Mouse (Mus musculus) C2C12 (cell line): ENCODE measurements around the gene Sost. TPM values are rescaled to one million over a fixed set of nuclear protein-coding genes. Genes with fewer than 3 reads are reported as not detected.

ENCODE experiments used
- H3K27me3 ChIP-seq: one replicate; pipeline ENCODE4 v1.6.1; 2011; ENCODE audit not compliant: control insufficient read depth, insufficient read depth, insufficient read length
- H3K36me3 ChIP-seq: one replicate; pipeline ENCODE4 v1.6.1; 2011; ENCODE audit not compliant: control insufficient read depth, insufficient read depth
- H3K4me3 ChIP-seq: one replicate; pipeline ENCODE4 v1.5.1; 2011; ENCODE audit warnings: mild to moderate bottlenecking, control low read depth; ENCODE audit not compliant: poor library complexity, insufficient read depth, severe bottlenecking
- H3K79me2 ChIP-seq: one replicate; pipeline ENCODE4 v1.6.1; 2011; ENCODE audit not compliant: control insufficient read depth, insufficient read depth
- H3K79me3 ChIP-seq: one replicate; pipeline ENCODE4 v1.6.1; 2011; ENCODE audit warnings: low read depth, control low read depth
- H3ac ChIP-seq: one replicate; pipeline ENCODE3; 2011; ENCODE audit warnings: low read depth; ENCODE audit not compliant: control insufficient read depth, insufficient read length
- CEBPB ChIP-seq: IDR thresholded peaks from one replicate; pipeline ENCODE4 v1.6.1; 2011; ENCODE audit warnings: low read depth, mild to moderate bottlenecking, control low read depth, moderate library complexity
- CTCF ChIP-seq: IDR thresholded peaks from one replicate; pipeline ENCODE4 v1.5.1; 2011; ENCODE audit not compliant: control insufficient read depth, insufficient read depth, insufficient read length
- FOSL1 ChIP-seq: IDR thresholded peaks from one replicate; pipeline ENCODE4 v1.8.0; 2011; ENCODE audit warnings: mild to moderate bottlenecking, low read length; ENCODE audit not compliant: poor library complexity, insufficient read depth, severe bottlenecking
- MAX ChIP-seq: IDR thresholded peaks from one replicate; pipeline ENCODE4 v1.6.1; 2011; ENCODE audit warnings: mild to moderate bottlenecking, control low read depth
- MYOD1 ChIP-seq: IDR thresholded peaks from one replicate; pipeline ENCODE4 v1.6.1; 2011; ENCODE audit warnings: low read depth; ENCODE audit not compliant: control insufficient read depth, insufficient read length
- MYOG ChIP-seq: IDR thresholded peaks from one replicate; pipeline ENCODE4 v1.6.1; 2011; ENCODE audit not compliant: control insufficient read depth, insufficient read length; ENCODE audit errors: extremely low read depth
- USF1 ChIP-seq: IDR thresholded peaks from one replicate; pipeline ENCODE4 v1.6.1; 2011; ENCODE audit warnings: low read depth, mild to moderate bottlenecking, control low read depth, moderate library complexity
- polyA plus RNA-seq: library from polyadenylated mRNA; unstranded; fragments of >200 nt; fragmentation: generic; extraction: Trizol; gene quantifications from one replicate; pipeline ENCODE4 v1.2.1, GENCODE M21; 2012; ENCODE audit warnings: missing spikeins

Sost gene
- polyA plus RNA-seq, 1 experiment = 0.02 TPM

DNA sequence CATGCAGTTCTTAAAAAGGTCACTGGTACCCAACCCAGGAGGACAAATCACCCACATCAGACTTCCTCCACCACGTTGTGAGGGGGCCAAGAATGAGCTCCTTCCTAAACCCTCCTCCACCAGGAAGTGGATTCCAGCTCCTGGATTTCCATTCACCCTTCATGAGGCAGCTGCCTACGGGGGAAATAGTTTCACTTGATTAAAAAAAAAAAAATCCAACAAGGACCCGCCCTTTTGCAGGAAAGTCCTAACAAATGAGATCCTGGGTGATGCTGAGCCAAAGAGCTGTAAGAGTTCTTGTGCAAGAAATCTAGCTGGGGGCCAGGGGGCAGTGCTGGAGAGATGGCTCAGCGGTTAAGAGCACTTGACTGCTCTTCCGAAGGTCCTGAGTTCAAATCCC lies 31.4 kb upstream of the Sost start:
- no peaks in the 10 kb centered on the region for H3K79me3 ChIP-seq
- no peaks in the 10 kb centered on the region for H3K79me2 ChIP-seq
- H3K4me3 ChIP-seq = no peak overlapping the region
- H3K36me3 ChIP-seq = no peaks in the 10 kb centered on the region
- no peak for TF ChIP-seq USF1
- TF ChIP-seq CTCF = no peak
- no peak for TF ChIP-seq MYOD1
- TF ChIP-seq FOSL1 = no peak
- TF ChIP-seq MAX = no peak
- no peak for TF ChIP-seq MYOG
- TF ChIP-seq CEBPB = no peak
- H3ac ChIP-seq = no peak overlapping the region
- peaks cover 24% of the 10 kb centered on the region for H3K27me3 ChIP-seq

DNA sequence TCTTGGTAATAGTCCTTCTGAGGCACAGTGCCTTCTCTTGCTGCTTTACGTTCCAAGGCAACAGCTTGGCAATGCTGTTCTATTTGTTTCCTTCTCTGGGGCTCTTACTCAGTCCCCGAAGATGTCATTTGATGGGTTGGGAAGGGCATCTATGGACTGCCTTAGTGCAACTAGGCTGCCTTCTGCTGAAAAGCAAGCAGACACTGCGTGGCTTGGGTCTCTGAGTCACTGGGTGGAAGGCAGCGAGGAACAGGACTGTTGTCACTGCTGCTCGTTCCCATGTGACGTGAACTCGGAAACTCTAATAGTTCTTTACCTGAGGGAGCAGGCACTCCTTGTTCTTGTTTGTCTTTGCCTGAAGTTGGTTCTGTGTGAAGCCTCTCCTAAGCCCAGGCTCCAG lies 29.1 kb upstream of the Sost start:
- Histone ChIP-seq H3K4me3 (no peak overlapping the region), H3K36me3 (no peaks in the 10 kb centered on the region), H3K79me3 (no peaks in the 10 kb centered on the region), H3ac (no peak overlapping the region), H3K27me3 (peaks cover 30% of the 10 kb centered on the region), H3K79me2 (no peaks in the 10 kb centered on the region)
- TF ChIP-seq CTCF (no peak), MYOD1 (no peak)

DNA sequence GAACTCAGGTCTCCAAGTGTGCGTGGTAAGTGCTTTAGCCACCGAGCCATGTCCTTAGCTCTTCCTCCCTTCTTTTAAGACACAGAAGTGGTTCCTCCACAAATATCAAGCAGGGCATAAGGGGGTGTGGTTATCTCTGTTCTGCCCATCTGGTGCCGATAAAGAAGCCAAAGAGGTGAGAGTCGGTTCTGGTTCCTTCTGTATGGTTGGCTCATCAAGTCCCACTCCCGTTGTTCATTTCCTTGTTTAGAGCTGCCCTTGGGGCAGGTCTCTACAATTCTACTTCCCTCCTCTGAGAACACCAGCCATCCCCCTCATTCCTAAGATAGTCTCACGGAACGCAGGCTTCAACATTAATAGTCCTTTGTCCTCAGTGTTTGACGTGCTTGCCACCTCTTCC lies 27.3 kb upstream of the Sost start:
- Histone ChIP-seq H3K36me3 (no peaks in the 10 kb centered on the region), H3ac (no peak overlapping the region), H3K79me3 (no peaks in the 10 kb centered on the region), H3K79me2 (no peaks in the 10 kb centered on the region), H3K4me3 (no peak overlapping the region), H3K27me3 (peaks cover 35% of the 10 kb centered on the region)
- no peak for TF ChIP-seq USF1
- no peak for TF ChIP-seq FOSL1
- no peak for TF ChIP-seq MAX

DNA sequence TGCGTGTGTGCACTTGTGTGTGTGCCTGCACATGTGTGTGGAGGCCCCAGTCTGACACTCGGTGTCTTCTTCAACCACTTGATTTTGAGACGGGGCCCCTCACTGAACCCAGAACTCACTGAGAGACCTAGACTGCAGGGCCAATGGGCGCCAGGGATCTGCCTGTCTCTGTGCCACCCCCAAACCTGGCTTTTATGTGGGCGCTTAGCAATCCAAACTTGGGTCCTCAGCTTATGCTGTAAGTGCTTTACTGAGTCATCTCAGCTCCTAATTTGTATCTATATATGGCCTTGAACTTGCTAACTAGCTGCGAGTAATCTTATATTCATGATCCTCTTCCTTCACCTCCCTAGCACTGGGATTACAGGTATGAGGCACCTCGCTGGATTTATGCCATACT lies 25.6 kb upstream of the Sost start:
- H3K27me3 ChIP-seq = peaks cover 45% of the 10 kb centered on the region
- H3K79me2 ChIP-seq = no peaks in the 10 kb centered on the region
- H3K4me3 ChIP-seq = no peak overlapping the region
- TF ChIP-seq MAX (no peak), CEBPB (no peak), MYOG (no peak), MYOD1 (no peak), USF1 (no peak), CTCF (no peak), FOSL1 (no peak)
- H3K79me3 ChIP-seq = no peaks in the 10 kb centered on the region
- H3ac ChIP-seq = no peak overlapping the region
- H3K36me3 ChIP-seq = no peaks in the 10 kb centered on the region

DNA sequence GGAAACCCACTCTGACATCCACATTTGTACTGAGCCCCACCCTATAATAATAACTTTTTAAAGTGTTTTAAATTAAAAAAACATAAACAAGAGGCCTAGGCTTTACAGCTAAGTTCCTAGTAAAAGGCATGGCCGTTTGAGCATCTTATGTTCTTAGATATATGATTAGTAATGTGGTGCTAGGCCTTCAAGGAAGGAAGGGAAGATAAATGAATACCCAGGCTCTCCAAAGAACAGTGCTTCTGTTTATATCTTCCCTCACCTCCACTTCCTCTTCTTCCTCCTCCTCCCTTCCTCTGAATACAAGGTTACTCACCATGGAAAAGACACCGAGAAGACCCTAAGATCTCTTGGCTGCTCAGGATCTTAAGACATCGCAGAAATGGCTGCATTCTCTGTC lies 25.0 kb upstream of the Sost start:
- Histone ChIP-seq H3K36me3 (no peaks in the 10 kb centered on the region), H3K79me2 (no peaks in the 10 kb centered on the region), H3K27me3 (peaks cover 49% of the 10 kb centered on the region), H3K4me3 (no peak overlapping the region), H3K79me3 (no peaks in the 10 kb centered on the region), H3ac (no peak overlapping the region)
- no peak for TF ChIP-seq MAX
- TF ChIP-seq CTCF = no peak

DNA sequence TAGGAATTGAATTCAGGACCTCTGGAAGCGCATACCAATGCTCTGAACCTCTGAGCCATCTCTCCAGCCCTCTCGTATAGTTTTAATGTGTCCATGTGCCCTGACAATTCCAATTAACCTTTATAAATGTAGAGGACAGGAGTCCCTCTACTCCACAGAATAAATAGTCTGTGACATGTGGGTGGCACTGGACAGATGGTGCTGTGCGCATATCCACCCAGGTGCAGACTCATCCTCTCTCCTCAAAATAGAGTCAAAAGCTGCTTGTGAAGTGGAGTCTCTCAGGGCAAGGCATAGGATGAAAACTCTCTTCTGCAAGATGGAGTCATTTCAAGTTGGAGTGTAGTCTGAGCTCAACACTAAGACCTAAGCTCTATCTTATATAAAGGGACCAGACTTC lies 23.4 kb upstream of the Sost start:
- Histone ChIP-seq H3K79me3 (no peaks in the 10 kb centered on the region), H3K4me3 (no peak overlapping the region), H3K27me3 (peaks cover 41% of the 10 kb centered on the region), H3K79me2 (no peaks in the 10 kb centered on the region), H3ac (no peak overlapping the region), H3K36me3 (no peaks in the 10 kb centered on the region)
- TF ChIP-seq MYOD1 (no peak), CTCF (no peak), FOSL1 (no peak), USF1 (no peak), CEBPB (no peak), MAX (no peak), MYOG (no peak)

DNA sequence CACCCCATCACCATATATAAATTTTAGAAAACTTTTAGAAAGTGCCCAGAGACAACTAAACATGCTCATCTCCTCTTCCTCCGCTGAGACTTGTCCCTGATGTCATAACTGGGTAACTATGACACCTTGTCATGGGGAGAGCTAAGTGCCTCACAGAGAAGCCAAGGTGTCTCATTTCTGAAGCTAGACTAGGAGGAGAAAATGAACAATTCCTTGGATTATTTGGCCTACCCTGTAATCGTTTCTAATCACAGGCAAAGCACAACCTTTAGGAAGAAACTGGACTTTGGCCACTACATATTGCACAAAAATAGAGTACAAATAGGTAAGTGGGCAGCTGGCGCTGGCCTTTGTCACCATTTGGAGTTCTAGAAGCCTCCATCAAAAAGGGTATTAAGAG lies 20.1 kb upstream of the Sost start, which contains the start of gene Dusp3:
Gene Dusp3, minus strand, starts transcription at position 101 of the 400 bp plus-strand sequence.
- Histone ChIP-seq H3K4me3 (no peak within 1 kb of the TSS), H3ac (no peak within 1 kb of the TSS), H3K27me3 (peaks cover 27% of the 10 kb centered on the region), H3K36me3 (no peaks in the 10 kb centered on the region), H3K79me2 (peaks cover 19% of the 10 kb centered on the region), H3K79me3 (peaks cover 14% of the 10 kb centered on the region)
- TF ChIP-seq CEBPB (no peak), MAX (no peak), CTCF (no peak), FOSL1 (no peak), MYOD1 (no peak), USF1 (no peak), MYOG (no peak)
